Mouse (Mus musculus) right cerebral cortex, postnatal 36 days (tissue): Measurements from ENCODE around the gene Greb1.

ENCODE experiments used
- DNase-seq, 2 experiments: peaks; one replicate each; pipeline ENCODE4 v3.0.0; 2022; ENCODE audit warnings: low spot score in 2 of 2, mixed read lengths in 1 of 2

Greb1 gene

GRCm38 (mm10) chr12:16634075-16634813 is 166.4 kb downstream of the Greb1 start:
- DNase-seq: no peak

DNA sequence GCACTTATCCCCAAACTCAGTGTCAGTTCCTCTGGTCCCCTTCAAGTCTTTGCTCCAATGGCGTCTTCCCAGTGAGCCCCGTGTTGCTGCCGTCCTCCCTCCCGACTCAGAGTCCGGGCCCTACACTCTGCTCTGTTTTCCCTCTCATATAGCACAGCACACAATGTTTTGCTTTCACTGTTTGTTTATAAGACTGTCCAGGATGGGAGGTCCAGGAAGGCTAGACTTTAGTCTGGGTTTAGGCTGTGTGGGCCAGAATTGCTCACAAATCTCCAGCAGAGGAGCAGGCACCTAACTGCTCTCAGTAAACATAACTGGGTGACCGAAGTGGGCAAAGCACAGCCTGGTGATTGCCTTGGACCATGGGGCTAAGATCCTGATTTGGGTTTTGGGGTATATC is 167.5 kb downstream of the Greb1 start:
- no peak for DNase-seq

GRCm38 (mm10) chr12:16631423-16631822 is 169.3 kb downstream of the Greb1 start:
- no peak for DNase-seq

DNA sequence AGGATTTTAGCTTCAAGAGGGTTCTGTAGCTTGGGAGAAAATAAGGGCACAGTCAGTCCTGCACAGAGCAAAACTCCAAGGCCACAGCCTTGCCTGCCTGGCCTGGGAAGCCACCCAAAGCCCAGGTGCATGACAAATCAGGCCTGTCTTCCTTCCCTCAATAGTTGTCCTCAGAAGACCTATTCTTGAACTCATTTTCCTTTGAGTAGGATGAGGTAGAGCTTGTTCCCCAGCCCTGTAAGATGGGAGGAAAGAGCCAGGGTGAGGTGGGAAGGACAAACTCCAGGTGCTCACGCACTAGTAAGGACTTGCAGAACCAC is 169.9 kb downstream of the Greb1 start:
- DNase-seq: no peak

- no peak for DNase-seq
These were observed 170.4 kb downstream of the Greb1 start for GRCm38 (mm10) chr12:16630152-16630865.
